Mouse (Mus musculus) small intestine, adult 2 months (tissue): Measurements from ENCODE around the gene 4930595D18Rik. TPM values are rescaled to one million over a fixed set of nuclear protein-coding genes. Genes with fewer than 3 reads are reported as not detected.

Source experiments
- H3K27ac ChIP-seq: fragments of 200-500 bp; 2 replicates; pipeline ENCODE4 v1.5.1; 2012; ENCODE audit warnings: low read depth, low read length, control low read depth, inconsistent platforms; ENCODE audit not compliant: insufficient read depth
- H3K27me3 ChIP-seq: fragments of 200-500 bp; 2 replicates; pipeline ENCODE4 v1.6.1; 2012; ENCODE audit warnings: mild to moderate bottlenecking, moderate library complexity, low read length, inconsistent platforms; ENCODE audit not compliant: control insufficient read depth, insufficient read depth
- H3K36me3 ChIP-seq: fragments of 200-500 bp; 2 replicates; pipeline ENCODE4 v1.6.1; 2012; ENCODE audit warnings: mild to moderate bottlenecking, low read length, control low read depth, inconsistent platforms; ENCODE audit not compliant: control insufficient read depth, insufficient read depth
- H3K4me1 ChIP-seq: fragments of 200-500 bp; 2 replicates; pipeline ENCODE4 v1.6.1; 2012; ENCODE audit warnings: low read length, inconsistent platforms, mixed read lengths; ENCODE audit not compliant: control insufficient read depth, insufficient read depth, insufficient read length
- H3K4me3 ChIP-seq: fragments of 200-500 bp; 2 replicates; pipeline ENCODE4 v1.5.1; 2012; ENCODE audit warnings: low read depth, mild to moderate bottlenecking, control low read depth, inconsistent platforms, low read length, moderate library complexity
- CTCF ChIP-seq: fragments of 200-500 bp; IDR thresholded peaks from 2 replicates; pipeline ENCODE4 v1.5.1; 2012; ENCODE audit warnings: low read depth, mild to moderate bottlenecking, control low read depth, inconsistent platforms, low read length, moderate library complexity, mixed read lengths; ENCODE audit not compliant: insufficient replicate concordance, insufficient read length; ENCODE audit errors: extremely low read depth
- POLR2A ChIP-seq: fragments of 200-500 bp; IDR thresholded peaks from 2 replicates; pipeline ENCODE4 v1.6.1; 2012; ENCODE audit warnings: low read depth, mild to moderate bottlenecking, control low read depth, inconsistent platforms, low read length, moderate library complexity
- WGBS: fragments of 180-500 bp; shearing (Covaris S2); methylation state at CpG from one replicate; pipeline ENCODE4 v1.1.7; 2018; 5-methylcytosine and 5-hydroxymethylcytosine counted together
- polyA plus RNA-seq: library from polyadenylated mRNA; depleted of rRNA; stranded (reverse); fragments of >200 nt; gene quantifications from 2 replicates; pipeline ENCODE4 v1.2.3, GENCODE M21; 2012

Gene 4930595D18Rik
- polyA plus RNA-seq, 1 experiment: not detected

GRCm38 (mm10) chr12:111190355-111190754, 6.1 kb upstream of the 4930595D18Rik start:
- Histone ChIP-seq H3K27ac (no peak overlapping the region), H3K27me3 (no peaks in the 10 kb centered on the region), H3K36me3 (peaks cover 3% of the 10 kb centered on the region; the same call in 1 of the 2 replicates), H3K4me1 (peaks cover 2% of the 10 kb centered on the region; the same call in 1 of the 2 replicates), H3K4me3 (no peak overlapping the region)
- WGBS: 88% methylated on average over 5 of the region's 5 CpGs
- TF ChIP-seq CTCF: no peak
- TF ChIP-seq POLR2A: no peak

- 66% methylated on average over 4 of the region's 4 CpGs for WGBS
- TF ChIP-seq CTCF (no peak), POLR2A (no peak)
- H3K4me1 ChIP-seq: peaks cover 2% of the 10 kb centered on the region; the same call in 1 of the 2 replicates
- H3K27me3 ChIP-seq: no peaks in the 10 kb centered on the region
- no peak overlapping the region for H3K4me3 ChIP-seq
- peaks cover 6% of the 10 kb centered on the region for H3K36me3 ChIP-seq
- no peak overlapping the region for H3K27ac ChIP-seq
Measured at GRCm38 (mm10) chr12:111188295-111188694, 4.0 kb upstream of the 4930595D18Rik start.

GRCm38 (mm10) chr12:111186986-111187385, 2.7 kb upstream of the 4930595D18Rik start:
- H3K4me1 ChIP-seq: no peaks in the 10 kb centered on the region; the same call in 1 of the 2 replicates
- H3K27ac ChIP-seq: no peak overlapping the region
- TF ChIP-seq POLR2A: no peak
- no peak for TF ChIP-seq CTCF
- WGBS: 90% methylated on average over 3 of the region's 3 CpGs
- H3K27me3 ChIP-seq: no peaks in the 10 kb centered on the region
- H3K36me3 ChIP-seq: peaks cover 6% of the 10 kb centered on the region
- H3K4me3 ChIP-seq: no peak overlapping the region

GRCm38 (mm10) chr12:111182378-111182777, 1.9 kb downstream of the 4930595D18Rik start:
- Histone ChIP-seq H3K4me1 (no peaks in the 10 kb centered on the region; the same call in 1 of the 2 replicates), H3K36me3 (peaks cover 7% of the 10 kb centered on the region), H3K4me3 (no peak overlapping the region), H3K27me3 (no peaks in the 10 kb centered on the region), H3K27ac (no peak overlapping the region)
- 93% methylated on average over 6 of the region's 6 CpGs for WGBS
- no peak for TF ChIP-seq CTCF
- TF ChIP-seq POLR2A: no peak

- Histone ChIP-seq H3K27ac (no peak overlapping the region), H3K27me3 (no peaks in the 10 kb centered on the region), H3K4me3 (no peak overlapping the region), H3K36me3 (peaks cover 7% of the 10 kb centered on the region), H3K4me1 (no peaks in the 10 kb centered on the region; the same call in 1 of the 2 replicates)
- WGBS: 75% methylated on average over 5 of the region's 5 CpGs
- TF ChIP-seq CTCF (no peak), POLR2A (no peak)
Measured at GRCm38 (mm10) chr12:111181848-111182247, 2.4 kb downstream of the 4930595D18Rik start.

GRCm38 (mm10) chr12:111178772-111179171, 5.5 kb downstream of the 4930595D18Rik start:
- TF ChIP-seq CTCF (no peak), POLR2A (no peak)
- Histone ChIP-seq H3K27me3 (no peaks in the 10 kb centered on the region), H3K4me1 (no peaks in the 10 kb centered on the region; the same call in 1 of the 2 replicates), H3K4me3 (no peak overlapping the region), H3K36me3 (peaks cover 11% of the 10 kb centered on the region), H3K27ac (no peak overlapping the region)
- WGBS: 82% methylated on average over 4 of the region's 4 CpGs

- no peak overlapping the region for H3K4me3 ChIP-seq
- H3K36me3 ChIP-seq: peaks cover 8% of the 10 kb centered on the region
- H3K4me1 ChIP-seq: peaks cover 12% of the 10 kb centered on the region
- TF ChIP-seq POLR2A: no peak
- no peak for TF ChIP-seq CTCF
- H3K27me3 ChIP-seq: no peaks in the 10 kb centered on the region
- H3K27ac ChIP-seq: no peak overlapping the region
- 91% methylated on average over 4 of the region's 4 CpGs for WGBS
Measured at GRCm38 (mm10) chr12:111168891-111169290, 15.4 kb downstream of the 4930595D18Rik start.

GRCm38 (mm10) chr12:111166681-111167289, 17.5 kb downstream of the 4930595D18Rik start:
- Histone ChIP-seq H3K4me3 (peak overlapping the region; percentile 79), H3K27ac (peak overlapping the region; percentile 48), H3K36me3 (peaks cover 2% of the 10 kb centered on the region; the same call in 1 of the 2 replicates), H3K4me1 (peaks cover 22% of the 10 kb centered on the region), H3K27me3 (no peaks in the 10 kb centered on the region)
- TF ChIP-seq CTCF: no peak
- TF ChIP-seq POLR2A: no peak
- WGBS: under 1% methylated on average over 48 of the region's 48 CpGs
